Mouse (Mus musculus): Measurements from ENCODE around the gene Fcgbp. TPM values are rescaled to one million over a fixed set of nuclear protein-coding genes. Genes with fewer than 3 reads are reported as not detected.
"Not testable (repeated sequence)": the region's sequence is repeated elsewhere in the genome, so short reads cannot be mapped to it uniquely, and the experiment has no call there.

Fcgbp gene
- total and polyA plus RNA-seq, 3 experiments = 0.27 TPM; not detected in 2

GRCm38 (mm10) chr7:28099101-28099500, 28.1 kb downstream of the Fcgbp start:
- TF ChIP-seq GATA2 (IDR thresholded peaks at IDR 0.05; ENCODE audit: borderline replicate concordance, low read depth, low read length) = no peak
- no peak for TF ChIP-seq GATA1 (IDR thresholded peaks at IDR 0.05; ENCODE audit: borderline replicate concordance, low read length)
- TF ChIP-seq POLR2AphosphoS5 (IDR thresholded peaks at IDR 0.05; ENCODE audit: insufficient replicate concordance, low read depth, low read length) = no peak
- TF ChIP-seq CTCF (IDR thresholded peaks at IDR 0.05; ENCODE audit: low read depth, low read length) = no peak
- TF ChIP-seq TAL1 (conservative IDR thresholded peaks at IDR 0.05; ENCODE audit: low read depth, low read length) = no peak
- ATAC-seq (ENCODE audit: extremely low read depth, insufficient number of reproducible peaks, low FRiP score, poor library complexity, severe bottlenecking) (no peak), DNase-seq (ENCODE audit: low spot score) (no peak)
- Histone ChIP-seq H3K36me3 (replicated peaks) (no peaks in the 10 kb centered on the region), H3K9me3 (replicated peaks) (no peaks in the 10 kb centered on the region; the same call in 1 of the 2 replicates), H3K27me3 (ENCODE audit: insufficient read depth, low read length) (peaks cover 7% of the 10 kb centered on the region), H3K4me1 (ENCODE audit: insufficient read depth, low read depth, low read length) (no peaks in the 10 kb centered on the region; the same call in 1 of the 2 replicates), H3K4me3 (ENCODE audit: low read depth, low read length) (no peak overlapping the region)

- TF ChIP-seq CTCF (IDR thresholded peaks at IDR 0.05; ENCODE audit: low read depth, low read length) = peak; percentile 14; the same call in 1 of the 2 replicates
- no peak for TF ChIP-seq POLR2AphosphoS5 (IDR thresholded peaks at IDR 0.05; ENCODE audit: insufficient replicate concordance, low read depth, low read length)
- Histone ChIP-seq H3K4me3 (ENCODE audit: low read depth, low read length) (no peak overlapping the region), H3K9me3 (replicated peaks) (no peaks in the 10 kb centered on the region; the same call in 1 of the 2 replicates), H3K36me3 (replicated peaks) (no peaks in the 10 kb centered on the region), H3K4me1 (ENCODE audit: insufficient read depth, low read depth, low read length) (no peaks in the 10 kb centered on the region; the same call in 1 of the 2 replicates), H3K27me3 (ENCODE audit: insufficient read depth, low read length) (peaks cover 7% of the 10 kb centered on the region)
- DNase-seq (ENCODE audit: low spot score) = no peak
- no peak for ATAC-seq (ENCODE audit: extremely low read depth, insufficient number of reproducible peaks, low FRiP score, poor library complexity, severe bottlenecking)
These were observed 29.9 kb downstream of the Fcgbp start for GRCm38 (mm10) chr7:28100596-28101590.

- not testable (repeated sequence) for H3K9me3 ChIP-seq (replicated peaks); ATAC-seq (ENCODE audit: extremely low read depth, insufficient number of reproducible peaks, low FRiP score, poor library complexity, severe bottlenecking); H3K4me1 ChIP-seq (ENCODE audit: insufficient read depth, low read depth, low read length); H3K36me3 ChIP-seq (replicated peaks); H3K4me3 ChIP-seq (ENCODE audit: low read depth, low read length); DNase-seq (ENCODE audit: low spot score)
- peaks cover 12% of the 10 kb centered on the region for H3K27me3 ChIP-seq (ENCODE audit: insufficient read depth, low read length)
These were observed 31.9 kb downstream of the Fcgbp start for GRCm38 (mm10) chr7:28102936-28103335.

- ATAC-seq (ENCODE audit: extremely low read depth, insufficient number of reproducible peaks, low FRiP score, poor library complexity, severe bottlenecking) = no peak
- no peak for DNase-seq (ENCODE audit: low spot score)
- Histone ChIP-seq H3K36me3 (replicated peaks) (no peaks in the 10 kb centered on the region), H3K27me3 (ENCODE audit: insufficient read depth, low read length) (peaks cover 9% of the 10 kb centered on the region), H3K4me3 (ENCODE audit: low read depth, low read length) (no peak overlapping the region), H3K9me3 (replicated peaks) (no peaks in the 10 kb centered on the region), H3K4me1 (ENCODE audit: insufficient read depth, low read depth, low read length) (no peaks in the 10 kb centered on the region; the same call in 1 of the 2 replicates)
- no peak for TF ChIP-seq GATA1 (IDR thresholded peaks at IDR 0.05; ENCODE audit: borderline replicate concordance, low read length)
- no peak for TF ChIP-seq TAL1 (conservative IDR thresholded peaks at IDR 0.05; ENCODE audit: low read depth, low read length)
These were observed 33.6 kb downstream of the Fcgbp start for GRCm38 (mm10) chr7:28104670-28105069.

- Histone ChIP-seq H3K9me3 (replicated peaks) (no peaks in the 10 kb centered on the region), H3K4me3 (ENCODE audit: low read depth, low read length) (no peak overlapping the region), H3K4me1 (ENCODE audit: insufficient read depth, low read depth, low read length) (no peaks in the 10 kb centered on the region), H3K27me3 (ENCODE audit: insufficient read depth, low read length) (peaks cover 9% of the 10 kb centered on the region), H3K36me3 (replicated peaks) (no peaks in the 10 kb centered on the region)
- TF ChIP-seq GATA1 (IDR thresholded peaks at IDR 0.05; ENCODE audit: borderline replicate concordance, low read length) (no peak), GATA2 (IDR thresholded peaks at IDR 0.05; ENCODE audit: borderline replicate concordance, low read depth, low read length) (no peak), POLR2AphosphoS5 (IDR thresholded peaks at IDR 0.05; ENCODE audit: insufficient replicate concordance, low read depth, low read length) (no peak), CTCF (IDR thresholded peaks at IDR 0.05; ENCODE audit: low read depth, low read length) (no peak), TAL1 (conservative IDR thresholded peaks at IDR 0.05; ENCODE audit: low read depth, low read length) (no peak)
- ATAC-seq (ENCODE audit: extremely low read depth, insufficient number of reproducible peaks, low FRiP score, poor library complexity, severe bottlenecking) (no peak), DNase-seq (ENCODE audit: low spot score) (no peak)
These were observed 35.2 kb downstream of the Fcgbp start for GRCm38 (mm10) chr7:28106241-28106640.

GRCm38 (mm10) chr7:28114648-28115047, 43.6 kb downstream of the Fcgbp start:
- Histone ChIP-seq H3K36me3 (replicated peaks) (no peaks in the 10 kb centered on the region), H3K9me3 (replicated peaks) (no peaks in the 10 kb centered on the region), H3K4me1 (ENCODE audit: insufficient read depth, low read depth, low read length) (no peaks in the 10 kb centered on the region), H3K27me3 (ENCODE audit: insufficient read depth, low read length) (peaks cover 3% of the 10 kb centered on the region; the same call in 1 of the 2 replicates), H3K4me3 (ENCODE audit: low read depth, low read length) (no peak overlapping the region)
- ATAC-seq (ENCODE audit: extremely low read depth, insufficient number of reproducible peaks, low FRiP score, poor library complexity, severe bottlenecking) (no peak), DNase-seq (ENCODE audit: low spot score) (no peak)
- TF ChIP-seq POLR2AphosphoS5 (IDR thresholded peaks at IDR 0.05; ENCODE audit: insufficient replicate concordance, low read depth, low read length) = no peak
- no peak for TF ChIP-seq CTCF (IDR thresholded peaks at IDR 0.05; ENCODE audit: low read depth, low read length)
- TF ChIP-seq GATA2 (IDR thresholded peaks at IDR 0.05; ENCODE audit: borderline replicate concordance, low read depth, low read length) = no peak
- no peak for TF ChIP-seq GATA1 (IDR thresholded peaks at IDR 0.05; ENCODE audit: borderline replicate concordance, low read length)

All from G1E (cell line).